Mouse (Mus musculus) heart, adult 18-20 months (tissue): ENCODE data around the gene Mmp7. TPM values are rescaled to one million over a fixed set of nuclear protein-coding genes. Genes with fewer than 3 reads are reported as not detected.

Experiments used
- DNase-seq, 2 experiments: peaks; one replicate each; pipeline ENCODE4 v3.0.0; 2021 to 2022; ENCODE audit warnings: mixed read lengths in 1 of 2
- total RNA-seq, 2 experiments: library from RNA; stranded (reverse); gene quantifications; 2 replicates each; pipeline ENCODE4 v1.2.3; 2021

Gene Mmp7
- total RNA-seq, 2 experiments from 2014 or later, result not detected

DNA sequence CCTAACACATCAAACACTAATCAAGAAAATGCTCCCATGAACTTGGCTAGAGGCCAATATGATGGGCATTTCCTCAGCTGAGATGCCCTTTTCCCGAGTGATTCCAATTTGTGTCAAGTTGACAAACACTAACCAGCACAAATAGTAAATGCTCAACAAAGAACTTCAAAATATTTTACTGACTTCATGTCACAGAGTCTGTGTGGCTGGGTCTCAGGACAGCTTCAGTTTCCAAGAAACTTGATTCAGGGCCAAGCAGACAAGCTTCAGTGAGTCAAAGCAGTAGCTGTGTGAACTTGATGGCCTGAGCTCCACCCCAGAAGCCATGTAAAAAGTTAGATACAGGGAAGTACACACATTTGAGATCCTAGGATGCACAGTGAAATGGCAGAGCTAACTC is 52.3 kb downstream of the Mmp7 start:
- no peak for DNase-seq

DNA sequence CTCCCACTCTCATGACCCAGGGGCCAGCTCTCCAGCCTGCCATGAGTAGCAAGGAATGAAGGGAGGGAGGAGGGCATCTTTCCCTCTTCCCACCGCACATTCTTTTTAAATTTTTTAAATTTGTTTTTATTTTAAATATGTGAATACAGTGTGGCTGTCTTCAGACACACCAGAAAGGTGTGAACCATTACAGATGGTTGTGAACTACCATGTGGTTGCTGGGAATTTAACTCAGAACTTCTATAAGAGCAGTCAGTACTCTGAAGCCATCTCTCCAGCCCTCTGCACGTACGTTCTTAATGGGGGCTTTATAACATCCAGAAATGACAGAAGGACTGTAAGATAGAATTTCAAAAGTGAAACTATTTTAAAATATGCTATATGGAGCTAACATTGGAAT is 57.0 kb downstream of the Mmp7 start:
- DNase-seq, result no peak

Other genes starting within 250 kb of the Mmp7 start
- gene Mmp3, start 246.3 kb upstream of the Mmp7 start, total RNA-seq, result under 1 TPM; 0.20 to 0.62 TPM
- not detected for gene Mmp10, start 189.7 kb upstream of the Mmp7 start, total RNA-seq
- not detected for gene Mmp8, start 133.6 kb upstream of the Mmp7 start, total RNA-seq
- gene Mmp27, start 120.7 kb upstream of the Mmp7 start, total RNA-seq, result under 1 TPM in 1 of 2 experiments, not detected in 1; 0.15 TPM
- not detected for gene Mmp20, start 63.9 kb upstream of the Mmp7 start, total RNA-seq
- 10 to 100 TPM; 40.2 to 48.4 TPM for gene Tmem123, start 72.0 kb downstream of the Mmp7 start, total RNA-seq
- gene Birc2, start 145.0 kb downstream of the Mmp7 start, total RNA-seq, result 10 to 100 TPM; 25.4 to 29.4 TPM
- 10 to 100 TPM in 1 of 2 experiments, 1 to 10 TPM in 1; 9.4 to 13.8 TPM for gene Birc3, start 181.1 kb downstream of the Mmp7 start, total RNA-seq